12 mouse cellular contexts compared by ENCODE assay signal in genomic region chr11:115982472-115982871, GRCm38 (mm10).
"Had no signal": no experiment of that assay in that cellular context is flagged by ENCODE, and none has a peak within 500 bp of the region (broad histone marks: within the 10 kb centered on the region; RNA-seq: fewer than 3 reads in every experiment).

No protein-coding gene starts in this region.

- H3K4me3 ChIP-seq: limb, embryonic 13.5 days; midbrain, embryonic 12.5 days; stomach, embryonic 15.5 days had no signal

- H3K36me3 ChIP-seq: limb, embryonic 13.5 days; midbrain, embryonic 12.5 days had no signal

- H3K4me2 ChIP-seq: limb, embryonic 13.5 days; midbrain, embryonic 12.5 days; stomach, embryonic 15.5 days had no signal

- H3K27ac ChIP-seq: limb, embryonic 13.5 days; liver, embryonic 14.5 days; midbrain, embryonic 12.5 days; stomach, embryonic 15.5 days had no signal

- H3K9me3 ChIP-seq: limb, embryonic 13.5 days; midbrain, embryonic 12.5 days; stomach, embryonic 15.5 days had no signal

- H3K4me1 ChIP-seq: limb, embryonic 13.5 days; midbrain, embryonic 12.5 days; stomach, embryonic 15.5 days had no signal

- H3K27me3 ChIP-seq: stomach, embryonic 15.5 days had no signal

- DNase-seq: kidney, adult 8-10 months; kidney, postnatal 25 days; layer of hippocampus, postnatal 36 days; lung, adult 18-20 months; right cerebral cortex, postnatal 4 days; spleen, adult 18-20 months; thymus, adult 2 months; thymus, postnatal 25 days had no signal

- H3K9ac ChIP-seq: limb, embryonic 13.5 days; liver, embryonic 14.5 days; midbrain, embryonic 12.5 days; stomach, embryonic 15.5 days had no signal
